Mouse (Mus musculus): ENCODE measurements around the gene Kpna1. TPM values are rescaled to one million over a fixed set of nuclear protein-coding genes. Genes with fewer than 3 reads are reported as not detected.
"Not testable (repeated sequence)": the region's sequence is repeated elsewhere in the genome, so short reads cannot be mapped to it uniquely, and the experiment has no call there.

The Kpna1 gene
- 40.4 and 42.0 TPM in 2 replicates for polyA plus RNA-seq (2014; fragmentation: Nextera tagmentation; extraction: Ambion mirVana)

- H3K4me2 ChIP-seq (ENCODE audit: low read depth, low read length); H3K27ac ChIP-seq (replicated peaks; ENCODE audit: low read depth, low read length); H3K4me1 ChIP-seq (ENCODE audit: control insufficient read depth, insufficient read depth, low read length); ATAC-seq (ENCODE audit: low read depth); H3K9ac ChIP-seq (ENCODE audit: low read depth, low read length); H3K36me3 ChIP-seq (ENCODE audit: control insufficient read depth, insufficient read depth, low read length); DNase-seq (ENCODE audit: low spot score); H3K27me3 ChIP-seq (replicated peaks; ENCODE audit: control insufficient read depth, insufficient read depth, low read length); H3K9me3 ChIP-seq (ENCODE audit: control insufficient read depth, low read length); H3K4me3 ChIP-seq (ENCODE audit: low read depth, low read length): not testable (repeated sequence)
- WGBS, result 78% methylated on average over 1 of the region's 1 CpGs
These were observed at the start of gene Kpna1 for GRCm38 (mm10) chr16:35978450-35978849. Gene Kpna1 (plus strand): TSS chr16:35978750.

GRCm38 (mm10) chr16:35932179-35933055 is 46.1 kb upstream of the Kpna1 start:
- WGBS, result 78% methylated on average over 19 of the region's 19 CpGs

GRCm38 (mm10) chr16:35933181-35933580 is 45.4 kb upstream of the Kpna1 start:
- Histone ChIP-seq H3K27ac (replicated peaks; ENCODE audit: low read depth, low read length) (no peak overlapping the region), H3K36me3 (ENCODE audit: control insufficient read depth, insufficient read depth, low read length) (no peaks in the 10 kb centered on the region), H3K4me2 (ENCODE audit: low read depth, low read length) (no peak overlapping the region), H3K27me3 (replicated peaks; ENCODE audit: control insufficient read depth, insufficient read depth, low read length) (no peaks in the 10 kb centered on the region), H3K9ac (ENCODE audit: low read depth, low read length) (no peak overlapping the region), H3K9me3 (ENCODE audit: control insufficient read depth, low read length) (no peaks in the 10 kb centered on the region), H3K4me3 (ENCODE audit: low read depth, low read length) (no peak overlapping the region), H3K4me1 (ENCODE audit: control insufficient read depth, insufficient read depth, low read length) (no peaks in the 10 kb centered on the region; the same call in 1 of the 2 replicates)
- 80% methylated on average over 10 of the region's 10 CpGs for WGBS
- ATAC-seq (ENCODE audit: low read depth), result no peak
- no peak for DNase-seq (ENCODE audit: low spot score)

More at GRCm38 (mm10) chr16:35932179-35933055, 46.1 kb upstream of the Kpna1 start:
- H3K9ac ChIP-seq (ENCODE audit: low read depth, low read length), result no peak overlapping the region
- no peak overlapping the region for H3K4me3 ChIP-seq (ENCODE audit: low read depth, low read length)
- no peak for ATAC-seq (ENCODE audit: low read depth)
- H3K27me3 ChIP-seq (replicated peaks; ENCODE audit: control insufficient read depth, insufficient read depth, low read length), result no peaks in the 10 kb centered on the region
- no peak overlapping the region for H3K4me2 ChIP-seq (ENCODE audit: low read depth, low read length)
- DNase-seq (ENCODE audit: low spot score), result no peak
- H3K4me1 ChIP-seq (ENCODE audit: control insufficient read depth, insufficient read depth, low read length), result no peaks in the 10 kb centered on the region; the same call in 1 of the 2 replicates
- H3K27ac ChIP-seq (replicated peaks; ENCODE audit: low read depth, low read length), result no peak overlapping the region
- no peaks in the 10 kb centered on the region for H3K36me3 ChIP-seq (ENCODE audit: control insufficient read depth, insufficient read depth, low read length)
- no peaks in the 10 kb centered on the region for H3K9me3 ChIP-seq (ENCODE audit: control insufficient read depth, low read length)

- peaks cover 3% of the 10 kb centered on the region; the same call in 1 of the 2 replicates for H3K4me1 ChIP-seq (ENCODE audit: control insufficient read depth, insufficient read depth, low read length)
- peak; percentile 45 for DNase-seq (ENCODE audit: low spot score)
- no peaks in the 10 kb centered on the region for H3K9me3 ChIP-seq (ENCODE audit: control insufficient read depth, low read length)
- no peaks in the 10 kb centered on the region for H3K27me3 ChIP-seq (replicated peaks; ENCODE audit: control insufficient read depth, insufficient read depth, low read length)
- H3K27ac ChIP-seq (replicated peaks; ENCODE audit: low read depth, low read length), result no peak within 1 kb of the TSS
- H3K4me2 ChIP-seq (ENCODE audit: low read depth, low read length), result peak within 1 kb of the TSS; percentile 73
- peak within 1 kb of the TSS; percentile 61 for H3K4me3 ChIP-seq (ENCODE audit: low read depth, low read length)
- H3K36me3 ChIP-seq (ENCODE audit: control insufficient read depth, insufficient read depth, low read length), result no peaks in the 10 kb centered on the region
- peak within 1 kb of the TSS; percentile 66 for H3K9ac ChIP-seq (ENCODE audit: low read depth, low read length)
- WGBS, result 2% methylated on average over 52 of the region's 52 CpGs
- peak; percentile 54 for ATAC-seq (ENCODE audit: low read depth)
These were observed 40.1 kb upstream of the Kpna1 start, which contains the start of the genes Parp9 and Dtx3l for GRCm38 (mm10) chr16:35938211-35939151. Gene Parp9 (plus strand): TSS chr16:35938470. Gene Dtx3l (minus strand): TSS chr16:35939151.

- H3K36me3 ChIP-seq (ENCODE audit: control insufficient read depth, insufficient read depth, low read length), result no peaks in the 10 kb centered on the region
- DNase-seq (ENCODE audit: low spot score) (peak; percentile 23), ATAC-seq (ENCODE audit: low read depth) (peak; percentile 32)
- H3K4me3 ChIP-seq (ENCODE audit: low read depth, low read length), result peak overlapping the region; percentile 61
- no peak overlapping the region for H3K27ac ChIP-seq (replicated peaks; ENCODE audit: low read depth, low read length)
- WGBS, result 6% methylated on average over 6 of the region's 6 CpGs
- no peaks in the 10 kb centered on the region for H3K9me3 ChIP-seq (ENCODE audit: control insufficient read depth, low read length)
- H3K27me3 ChIP-seq (replicated peaks; ENCODE audit: control insufficient read depth, insufficient read depth, low read length), result no peaks in the 10 kb centered on the region
- peaks cover 3% of the 10 kb centered on the region; the same call in 1 of the 2 replicates for H3K4me1 ChIP-seq (ENCODE audit: control insufficient read depth, insufficient read depth, low read length)
- H3K9ac ChIP-seq (ENCODE audit: low read depth, low read length), result peak overlapping the region; percentile 66
- peak overlapping the region; percentile 73 for H3K4me2 ChIP-seq (ENCODE audit: low read depth, low read length)
These were observed 39.3 kb upstream of the Kpna1 start for GRCm38 (mm10) chr16:35939261-35939660.

GRCm38 (mm10) chr16:35939690-35940089 is 38.9 kb upstream of the Kpna1 start:
- Histone ChIP-seq H3K4me3 (ENCODE audit: low read depth, low read length) (peak overlapping the region; percentile 61), H3K9ac (ENCODE audit: low read depth, low read length) (no peak overlapping the region; the same call in 1 of the 2 replicates), H3K9me3 (ENCODE audit: control insufficient read depth, low read length) (no peaks in the 10 kb centered on the region), H3K36me3 (ENCODE audit: control insufficient read depth, insufficient read depth, low read length) (no peaks in the 10 kb centered on the region), H3K27ac (replicated peaks; ENCODE audit: low read depth, low read length) (no peak overlapping the region), H3K27me3 (replicated peaks; ENCODE audit: control insufficient read depth, insufficient read depth, low read length) (no peaks in the 10 kb centered on the region), H3K4me1 (ENCODE audit: control insufficient read depth, insufficient read depth, low read length) (peaks cover 3% of the 10 kb centered on the region; the same call in 1 of the 2 replicates), H3K4me2 (ENCODE audit: low read depth, low read length) (peak overlapping the region; percentile 73)
- peak; percentile 79 for ATAC-seq (ENCODE audit: low read depth)
- WGBS, result 10% methylated on average over 9 of the region's 9 CpGs
- peak; percentile 86 for DNase-seq (ENCODE audit: low spot score)

- H3K27ac ChIP-seq (replicated peaks; ENCODE audit: low read depth, low read length), result no peak overlapping the region
- H3K9ac ChIP-seq (ENCODE audit: low read depth, low read length), result no peak overlapping the region
- H3K9me3 ChIP-seq (ENCODE audit: control insufficient read depth, low read length), result no peaks in the 10 kb centered on the region
- H3K27me3 ChIP-seq (replicated peaks; ENCODE audit: control insufficient read depth, insufficient read depth, low read length), result no peaks in the 10 kb centered on the region
- H3K4me1 ChIP-seq (ENCODE audit: control insufficient read depth, insufficient read depth, low read length), result peaks cover 3% of the 10 kb centered on the region; the same call in 1 of the 2 replicates
- H3K36me3 ChIP-seq (ENCODE audit: control insufficient read depth, insufficient read depth, low read length), result no peaks in the 10 kb centered on the region
- H3K4me2 ChIP-seq (ENCODE audit: low read depth, low read length), result no peak overlapping the region
- DNase-seq (ENCODE audit: low spot score), result no peak
- WGBS, result 83% methylated on average over 7 of the region's 7 CpGs
- H3K4me3 ChIP-seq (ENCODE audit: low read depth, low read length), result no peak overlapping the region
- ATAC-seq (ENCODE audit: low read depth), result no peak
These were observed 37.2 kb upstream of the Kpna1 start for GRCm38 (mm10) chr16:35941382-35941781.

GRCm38 (mm10) chr16:35949264-35949663 is 29.3 kb upstream of the Kpna1 start:
- Histone ChIP-seq H3K36me3 (ENCODE audit: control insufficient read depth, insufficient read depth, low read length) (no peaks in the 10 kb centered on the region), H3K9ac (ENCODE audit: low read depth, low read length) (no peak overlapping the region), H3K4me2 (ENCODE audit: low read depth, low read length) (no peak overlapping the region), H3K27ac (replicated peaks; ENCODE audit: low read depth, low read length) (no peak overlapping the region), H3K4me1 (ENCODE audit: control insufficient read depth, insufficient read depth, low read length) (no peaks in the 10 kb centered on the region), H3K9me3 (ENCODE audit: control insufficient read depth, low read length) (no peaks in the 10 kb centered on the region), H3K4me3 (ENCODE audit: low read depth, low read length) (no peak overlapping the region), H3K27me3 (replicated peaks; ENCODE audit: control insufficient read depth, insufficient read depth, low read length) (no peaks in the 10 kb centered on the region)
- WGBS, result 64% methylated on average over 5 of the region's 5 CpGs
- DNase-seq (ENCODE audit: low spot score) (peak; percentile 34), ATAC-seq (ENCODE audit: low read depth) (no peak)
